Mouse (Mus musculus): Measurements from ENCODE around the gene Rcsd1. TPM values are rescaled to one million over a fixed set of nuclear protein-coding genes. Genes with fewer than 3 reads are reported as not detected.

Gene Rcsd1
- polyA plus RNA-seq, 1 experiment: 0.04 TPM

DNA sequence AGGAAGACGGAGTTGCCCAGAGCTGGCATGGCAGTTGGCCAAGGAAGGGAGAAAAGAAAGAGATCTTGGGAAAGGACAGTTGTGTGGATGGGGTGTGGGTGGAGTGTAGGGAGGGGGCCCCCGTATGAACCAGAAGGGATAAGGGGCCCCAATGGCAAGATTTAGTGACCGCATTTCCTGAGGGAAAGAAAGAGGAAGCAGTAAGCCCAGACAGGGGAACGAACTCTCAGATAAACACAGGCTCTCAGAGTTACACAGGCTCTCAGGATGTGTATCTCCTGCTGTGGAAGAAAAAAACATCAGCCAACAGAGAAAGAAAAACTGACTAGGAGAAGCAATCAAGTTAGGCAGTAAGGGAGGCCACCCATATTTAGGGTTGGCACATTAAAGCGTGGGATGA is 58.4 kb downstream of the Rcsd1 start:
- no peak overlapping the region for H3K4me2 ChIP-seq (ENCODE audit: low read depth)
- no peak for TF ChIP-seq MAX (IDR thresholded peaks at IDR 0.05; ENCODE audit: low read depth)
- no peak for TF ChIP-seq SRF (IDR thresholded peaks at IDR 0.05; ENCODE audit: control insufficient read depth, insufficient read length, low read depth)
- TF ChIP-seq E2F4 (IDR thresholded peaks at IDR 0.05; ENCODE audit: insufficient read depth): no peak
- H3K79me2 ChIP-seq (ENCODE audit: control insufficient read depth, insufficient read depth): no peaks in the 10 kb centered on the region
- H3ac ChIP-seq (ENCODE audit: control insufficient read depth, insufficient read length): no peak overlapping the region
- H3K36me3 ChIP-seq (ENCODE audit: control insufficient read depth, insufficient read depth): no peaks in the 10 kb centered on the region
- peaks cover 5% of the 10 kb centered on the region for H3K27me3 ChIP-seq (ENCODE audit: control insufficient read depth, insufficient read depth, insufficient read length)
- H3K4me3 ChIP-seq: no peak overlapping the region

DNA sequence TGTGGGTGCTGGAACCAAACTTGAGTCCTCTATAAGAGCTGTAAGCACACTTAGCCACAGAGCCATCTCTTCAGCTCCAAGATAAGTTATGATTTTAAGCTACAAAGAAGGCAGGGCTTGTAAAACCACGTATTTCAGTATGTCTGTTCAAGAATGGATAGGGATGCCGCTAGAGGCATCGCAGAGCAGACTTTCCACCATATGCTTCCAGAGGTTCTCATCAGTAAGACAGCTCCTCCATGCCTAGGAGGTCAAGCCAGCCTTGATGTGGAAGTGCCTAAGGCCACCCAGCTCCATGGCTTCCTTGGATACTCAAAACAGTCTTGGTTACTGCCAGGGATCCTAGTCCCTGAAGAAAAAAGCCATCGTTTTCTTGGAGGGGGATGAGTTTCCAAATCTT is 64.5 kb downstream of the Rcsd1 start:
- no peak for TF ChIP-seq CEBPB (IDR thresholded peaks at IDR 0.05; ENCODE audit: insufficient read depth, poor library complexity, severe bottlenecking)
- no peak for TF ChIP-seq MAX (IDR thresholded peaks at IDR 0.05; ENCODE audit: low read depth)
- no peak for TF ChIP-seq E2F4 (IDR thresholded peaks at IDR 0.05; ENCODE audit: insufficient read depth)
- no peak for TF ChIP-seq POLR2A (IDR thresholded peaks at IDR 0.05; ENCODE audit: insufficient read length, low read depth)
- TF ChIP-seq TCF12 (IDR thresholded peaks at IDR 0.05; ENCODE audit: insufficient read depth, poor library complexity, severe bottlenecking): no peak
- TF ChIP-seq TCF3 (IDR thresholded peaks at IDR 0.05; ENCODE audit: insufficient read length, low read depth): no peak
- TF ChIP-seq USF1 (IDR thresholded peaks at IDR 0.05; ENCODE audit: low read depth): no peak
- no peak for TF ChIP-seq POLR2AphosphoS2 (IDR thresholded peaks at IDR 0.05; ENCODE audit: insufficient read length, low read depth)
- no peak for TF ChIP-seq SRF (IDR thresholded peaks at IDR 0.05; ENCODE audit: control insufficient read depth, insufficient read length, low read depth)
- no peaks in the 10 kb centered on the region for H3K79me2 ChIP-seq (ENCODE audit: control insufficient read depth, insufficient read depth)
- H3K27me3 ChIP-seq (ENCODE audit: control insufficient read depth, insufficient read depth, insufficient read length): peaks cover 5% of the 10 kb centered on the region
- no peak overlapping the region for H3ac ChIP-seq (ENCODE audit: control insufficient read depth, insufficient read length)
- no peak overlapping the region for H3K4me2 ChIP-seq (ENCODE audit: low read depth)
- no peak overlapping the region for H3K4me3 ChIP-seq
- no peaks in the 10 kb centered on the region for H3K36me3 ChIP-seq (ENCODE audit: control insufficient read depth, insufficient read depth)

GRCm38 (mm10) chr1:165643735-165644134 is 65.8 kb downstream of the Rcsd1 start:
- H3ac ChIP-seq (ENCODE audit: control insufficient read depth, insufficient read length): no peak overlapping the region
- no peak overlapping the region for H3K4me3 ChIP-seq
- TF ChIP-seq CEBPB (IDR thresholded peaks at IDR 0.05; ENCODE audit: insufficient read depth, poor library complexity, severe bottlenecking) (0 out of 2 replicates have a peak, but pooled peaks have one; percentile 23), TCF12 (IDR thresholded peaks at IDR 0.05; ENCODE audit: insufficient read depth, poor library complexity, severe bottlenecking) (no peak), POLR2AphosphoS2 (IDR thresholded peaks at IDR 0.05; ENCODE audit: insufficient read length, low read depth) (no peak), MYOD1 (IDR thresholded peaks at IDR 0.05; ENCODE audit: control insufficient read depth in 1 of 3, insufficient read length in 2 of 3, low read depth in 2 of 3) (no peak)
- H3K36me3 ChIP-seq (ENCODE audit: control insufficient read depth, insufficient read depth): no peaks in the 10 kb centered on the region
- no peak overlapping the region for H3K4me2 ChIP-seq (ENCODE audit: low read depth)
- H3K79me2 ChIP-seq (ENCODE audit: control insufficient read depth, insufficient read depth): no peaks in the 10 kb centered on the region
- H3K27me3 ChIP-seq (ENCODE audit: control insufficient read depth, insufficient read depth, insufficient read length): no peaks in the 10 kb centered on the region

DNA sequence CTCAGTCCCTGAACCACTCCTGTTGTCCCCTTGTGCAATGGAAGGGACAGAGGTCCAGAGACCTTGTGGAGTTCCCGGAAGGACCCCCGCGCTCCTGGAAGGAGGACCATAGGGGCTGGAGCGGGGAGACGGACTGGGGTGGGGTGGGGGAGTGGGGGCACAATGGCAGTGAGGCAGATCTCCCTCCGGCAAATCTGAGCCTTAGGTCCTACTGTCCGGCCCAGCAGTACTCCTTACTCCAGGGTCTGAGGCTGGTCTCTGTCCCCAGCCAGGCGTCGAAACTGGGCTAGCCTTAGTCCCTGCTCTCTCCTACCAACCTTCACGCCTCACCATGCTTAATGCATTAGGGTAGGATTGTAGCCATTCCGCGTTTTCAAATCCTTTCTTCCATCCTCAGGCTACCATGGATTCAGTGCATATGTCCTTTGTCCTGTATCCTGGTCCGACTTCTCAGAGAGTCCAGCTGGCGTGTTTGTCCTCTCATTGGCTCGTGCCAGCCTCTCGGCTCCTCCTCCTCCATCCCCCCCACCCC is 66.7 kb downstream of the Rcsd1 start:
- Histone ChIP-seq H3K27me3 (ENCODE audit: control insufficient read depth, insufficient read depth, insufficient read length) (no peaks in the 10 kb centered on the region), H3K4me3 (peak overlapping the region; percentile 80), H3ac (ENCODE audit: control insufficient read depth, insufficient read length) (peak overlapping the region; percentile 59), H3K36me3 (ENCODE audit: control insufficient read depth, insufficient read depth) (no peaks in the 10 kb centered on the region), H3K79me2 (ENCODE audit: control insufficient read depth, insufficient read depth) (no peaks in the 10 kb centered on the region), H3K4me2 (ENCODE audit: low read depth) (peak overlapping the region; percentile 55)
- TF ChIP-seq POLR2AphosphoS2 (IDR thresholded peaks at IDR 0.05; ENCODE audit: insufficient read length, low read depth) (peak; percentile 51), MAX (IDR thresholded peaks at IDR 0.05; ENCODE audit: low read depth) (no peak), POLR2A (IDR thresholded peaks at IDR 0.05; ENCODE audit: insufficient read length, low read depth) (peak; percentile 58), USF1 (IDR thresholded peaks at IDR 0.05; ENCODE audit: low read depth) (no peak), REST (IDR thresholded peaks at IDR 0.05; ENCODE audit: insufficient read depth, insufficient read length) (no peak), CEBPB (IDR thresholded peaks at IDR 0.05; ENCODE audit: insufficient read depth, poor library complexity, severe bottlenecking) (no peak)

- Histone ChIP-seq H3K4me3 (peak overlapping the region; percentile 80), H3K4me2 (ENCODE audit: low read depth) (peak overlapping the region; percentile 63), H3K79me2 (ENCODE audit: control insufficient read depth, insufficient read depth) (no peaks in the 10 kb centered on the region), H3K36me3 (ENCODE audit: control insufficient read depth, insufficient read depth) (no peaks in the 10 kb centered on the region), H3ac (ENCODE audit: control insufficient read depth, insufficient read length) (peak overlapping the region; percentile 59), H3K27me3 (ENCODE audit: control insufficient read depth, insufficient read depth, insufficient read length) (no peaks in the 10 kb centered on the region)
- peak; percentile 19; the same call in 1 of the 2 replicates for TF ChIP-seq CEBPB (IDR thresholded peaks at IDR 0.05; ENCODE audit: insufficient read depth, poor library complexity, severe bottlenecking)
- peak; percentile 32 for TF ChIP-seq POLR2AphosphoS2 (IDR thresholded peaks at IDR 0.05; ENCODE audit: insufficient read length, low read depth)
- TF ChIP-seq MYOG (IDR thresholded peaks at IDR 0.05; ENCODE audit: control insufficient read depth in 1 of 3, insufficient read depth in 1 of 3, insufficient read length in 2 of 3, low read depth in 2 of 3): no peak
- TF ChIP-seq MYOD1 (IDR thresholded peaks at IDR 0.05; ENCODE audit: control insufficient read depth in 1 of 3, insufficient read length in 2 of 3, low read depth in 2 of 3): no peak
- TF ChIP-seq TCF12 (IDR thresholded peaks at IDR 0.05; ENCODE audit: insufficient read depth, poor library complexity, severe bottlenecking): no peak
- TF ChIP-seq E2F4 (IDR thresholded peaks at IDR 0.05; ENCODE audit: insufficient read depth): no peak
- TF ChIP-seq REST (IDR thresholded peaks at IDR 0.05; ENCODE audit: insufficient read depth, insufficient read length): no peak
- TF ChIP-seq MAX (IDR thresholded peaks at IDR 0.05; ENCODE audit: low read depth): no peak
- no peak for TF ChIP-seq TCF3 (IDR thresholded peaks at IDR 0.05; ENCODE audit: insufficient read length, low read depth)
- TF ChIP-seq POLR2A (IDR thresholded peaks at IDR 0.05; ENCODE audit: insufficient read length, low read depth): no peak
- no peak for TF ChIP-seq USF1 (IDR thresholded peaks at IDR 0.05; ENCODE audit: low read depth)
Measured at GRCm38 (mm10) chr1:165641786-165642771, 67.5 kb downstream of the Rcsd1 start.

Measured in myocyte (in vitro differentiated cells).